Mouse (Mus musculus) midbrain, embryonic 13.5 days (tissue): ENCODE data around the gene Parn. TPM values are rescaled to one million over a fixed set of nuclear protein-coding genes. Genes with fewer than 3 reads are reported as not detected.

Source experiments
- ATAC-seq: fragments of 200-750 bp; cut with Nextera tagmentation; 2 replicates; pipeline ENCODE4 v1.8.0; 2017; ENCODE audit warnings: mild to moderate bottlenecking, moderate TSS enrichment, moderate library complexity
- H3K27ac ChIP-seq: fragments of 300-500 bp; sonication (generic); 2 replicates; pipeline ENCODE4 v1.5.1; 2015; ENCODE audit warnings: inconsistent platforms, mild to moderate bottlenecking, moderate library complexity
- H3K27me3 ChIP-seq: fragments of 300-500 bp; sonication (generic); 2 replicates; pipeline ENCODE4 v1.6.1; 2015; ENCODE audit warnings: mild to moderate bottlenecking, inconsistent platforms
- H3K36me3 ChIP-seq: fragments of 300-500 bp; sonication (generic); 2 replicates; pipeline ENCODE4 v1.6.1; 2015; ENCODE audit warnings: mild to moderate bottlenecking, inconsistent platforms
- H3K4me1 ChIP-seq: fragments of 300-500 bp; sonication (generic); replicated peaks from 2 replicates; pipeline ENCODE4 v1.6.1; 2015; ENCODE audit warnings: inconsistent platforms
- H3K4me2 ChIP-seq: fragments of 300-500 bp; sonication (generic); replicated peaks from 2 replicates; pipeline ENCODE4 v1.6.1; 2015; ENCODE audit warnings: moderate library complexity, mild to moderate bottlenecking, inconsistent platforms
- H3K4me3 ChIP-seq: fragments of 300-500 bp; sonication (generic); replicated peaks from 2 replicates; pipeline ENCODE4 v1.5.1; 2015; ENCODE audit warnings: mild to moderate bottlenecking, inconsistent platforms
- H3K9ac ChIP-seq: fragments of 300-500 bp; sonication (generic); replicated peaks from 2 replicates; pipeline ENCODE4 v1.6.1; 2015; ENCODE audit warnings: mild to moderate bottlenecking, inconsistent platforms
- H3K9me3 ChIP-seq: fragments of 300-500 bp; sonication (generic); 2 replicates; pipeline ENCODE4 v1.6.1; 2016; ENCODE audit warnings: mild to moderate bottlenecking, inconsistent platforms
- WGBS: fragments of 180-500 bp; shearing (Covaris S2); methylation state at CpG from one replicate; pipeline ENCODE4 v1.1.7; 2015; 5-methylcytosine and 5-hydroxymethylcytosine counted together
- polyA plus RNA-seq: library from polyadenylated mRNA; unstranded; fragments of >200 nt; fragmentation: Nextera tagmentation; extraction: Ambion mirVana; gene quantifications from 2 replicates; pipeline ENCODE4 v1.2.1, GENCODE M21; 2015

The Parn gene
- polyA plus RNA-seq, 1 experiment from 2014 or later: 37.7 TPM

GRCm38 (mm10) chr16:13504476-13504875, 163.5 kb downstream of the Parn start:
- Histone ChIP-seq H3K9ac (no peak overlapping the region), H3K4me3 (no peak overlapping the region), H3K4me1 (no peaks in the 10 kb centered on the region), H3K27ac (no peak overlapping the region), H3K9me3 (no peaks in the 10 kb centered on the region), H3K36me3 (no peaks in the 10 kb centered on the region), H3K4me2 (no peak overlapping the region), H3K27me3 (no peaks in the 10 kb centered on the region)
- 91% methylated on average over 3 of the region's 3 CpGs for WGBS
- ATAC-seq: no peak

- Histone ChIP-seq H3K9ac (no peak overlapping the region), H3K4me2 (no peak overlapping the region), H3K27me3 (no peaks in the 10 kb centered on the region), H3K27ac (no peak overlapping the region), H3K9me3 (no peaks in the 10 kb centered on the region), H3K4me3 (no peak overlapping the region), H3K4me1 (no peaks in the 10 kb centered on the region), H3K36me3 (no peaks in the 10 kb centered on the region)
- 84% methylated on average over 3 of the region's 3 CpGs for WGBS
- ATAC-seq: no peak
Measured at GRCm38 (mm10) chr16:13498923-13499322, 169.0 kb downstream of the Parn start.

- no peak for ATAC-seq
- Histone ChIP-seq H3K9ac (no peak overlapping the region), H3K27ac (no peak overlapping the region), H3K36me3 (no peaks in the 10 kb centered on the region), H3K4me1 (no peaks in the 10 kb centered on the region), H3K4me3 (no peak overlapping the region), H3K27me3 (no peaks in the 10 kb centered on the region), H3K9me3 (no peaks in the 10 kb centered on the region), H3K4me2 (no peak overlapping the region)
- 83% methylated on average over 3 of the region's 3 CpGs for WGBS
Measured at GRCm38 (mm10) chr16:13493981-13494380, 174.0 kb downstream of the Parn start.

- H3K4me2 ChIP-seq: no peak overlapping the region
- H3K4me3 ChIP-seq: no peak overlapping the region
- no peak overlapping the region for H3K27ac ChIP-seq
- no peak overlapping the region for H3K9ac ChIP-seq
- 83% methylated on average over 3 of the region's 3 CpGs for WGBS
- H3K9me3 ChIP-seq: no peaks in the 10 kb centered on the region
- no peak for ATAC-seq
- H3K27me3 ChIP-seq: no peaks in the 10 kb centered on the region
- H3K4me1 ChIP-seq: no peaks in the 10 kb centered on the region
- H3K36me3 ChIP-seq: no peaks in the 10 kb centered on the region
Measured at GRCm38 (mm10) chr16:13492996-13493395, 175.0 kb downstream of the Parn start.

GRCm38 (mm10) chr16:13491776-13492175, 176.2 kb downstream of the Parn start:
- H3K9ac ChIP-seq: no peak overlapping the region
- 69% methylated on average over 3 of the region's 3 CpGs for WGBS
- no peaks in the 10 kb centered on the region for H3K27me3 ChIP-seq
- no peak overlapping the region for H3K4me2 ChIP-seq
- H3K27ac ChIP-seq: no peak overlapping the region
- H3K4me1 ChIP-seq: no peaks in the 10 kb centered on the region
- no peaks in the 10 kb centered on the region for H3K9me3 ChIP-seq
- no peak overlapping the region for H3K4me3 ChIP-seq
- no peaks in the 10 kb centered on the region for H3K36me3 ChIP-seq
- no peak for ATAC-seq

Other genes with a start within 250 kb of the Parn start
- 53.7 and 54.5 TPM in 2 replicates for gene Bfar, start 3.7 kb upstream of the Parn start, polyA plus RNA-seq
- gene 3110001I22Rik, start 3.8 kb upstream of the Parn start, polyA plus RNA-seq: 8.9 and 9.0 TPM in 2 replicates
- gene Pla2g10, start 62.8 kb upstream of the Parn start, polyA plus RNA-seq: 0.21 and 0.47 TPM in 2 replicates
- gene Rrn3, start 112.5 kb upstream of the Parn start, polyA plus RNA-seq: 123 and 130 TPM in 2 replicates
- 217 and 231 TPM in 2 replicates for gene Ntan1, start 150.7 kb upstream of the Parn start, polyA plus RNA-seq
- 66.3 and 68.7 TPM in 2 replicates for gene Pdxdc1, start 235.0 kb upstream of the Parn start, polyA plus RNA-seq
- 9.3 and 11.7 TPM in 2 replicates for gene Mpv17l, start 235.0 kb upstream of the Parn start, polyA plus RNA-seq